Mouse (Mus musculus): Measurements from ENCODE around the gene Gprin1. TPM values are rescaled to one million over a fixed set of nuclear protein-coding genes. Genes with fewer than 3 reads are reported as not detected.
A peak's percentile ranks its signal among the peaks of the same experiment; 100 is the strongest.
"Not testable (repeated sequence)": the region's sequence is repeated elsewhere in the genome, so short reads cannot be mapped to it uniquely, and the experiment has no call there.

Gprin1 gene
- 0.15 and 0.20 TPM in 2 replicates for polyA plus RNA-seq (2015; fragmentation: Nextera tagmentation; extraction: Ambion mirVana)

- no peak within 1 kb of the TSS for H3K27ac ChIP-seq
- peaks cover 11% of the 10 kb centered on the region for H3K4me1 ChIP-seq
- no peaks in the 10 kb centered on the region for H3K9me3 ChIP-seq
- H3K4me2 ChIP-seq: peak within 1 kb of the TSS; percentile 94
- peak within 1 kb of the TSS; percentile 53 for H3K4me3 ChIP-seq
- ATAC-seq (ENCODE audit: insufficient number of reproducible peaks, low FRiP score, low TSS enrichment, low read depth): no peak
- H3K36me3 ChIP-seq: no peaks in the 10 kb centered on the region
- peaks cover 73% of the 10 kb centered on the region for H3K27me3 ChIP-seq
- WGBS: 3% methylated on average over 28 of the region's 29 CpGs
- no peak within 1 kb of the TSS for H3K9ac ChIP-seq
Measured at GRCm38 (mm10) chr13:54749864-54750411, at the start of gene Gprin1. TSS of gene Gprin1 (minus strand) at chr13:54749874.

- Histone ChIP-seq H3K27me3 (peaks cover 26% of the 10 kb centered on the region), H3K9ac (no peak overlapping the region), H3K36me3 (no peaks in the 10 kb centered on the region), H3K9me3 (no peaks in the 10 kb centered on the region), H3K4me2 (no peak overlapping the region), H3K4me1 (no peaks in the 10 kb centered on the region), H3K4me3 (no peak overlapping the region), H3K27ac (no peak overlapping the region)
- no peak for ATAC-seq (ENCODE audit: insufficient number of reproducible peaks, low FRiP score, low TSS enrichment, low read depth)
- WGBS: 77% methylated on average over 10 of the region's 10 CpGs
Measured at GRCm38 (mm10) chr13:54798740-54799139, 49.1 kb upstream of the Gprin1 start.

GRCm38 (mm10) chr13:54797861-54798643 is 48.4 kb upstream of the Gprin1 start:
- no peaks in the 10 kb centered on the region for H3K9me3 ChIP-seq
- H3K27ac ChIP-seq: no peak overlapping the region
- H3K4me1 ChIP-seq: no peaks in the 10 kb centered on the region
- WGBS: 75% methylated on average over 16 of the region's 16 CpGs
- no peak overlapping the region for H3K4me2 ChIP-seq
- H3K4me3 ChIP-seq: no peak overlapping the region
- ATAC-seq (ENCODE audit: insufficient number of reproducible peaks, low FRiP score, low TSS enrichment, low read depth): no peak
- peaks cover 26% of the 10 kb centered on the region for H3K27me3 ChIP-seq
- no peaks in the 10 kb centered on the region for H3K36me3 ChIP-seq
- no peak overlapping the region for H3K9ac ChIP-seq

GRCm38 (mm10) chr13:54797356-54797755 is 47.7 kb upstream of the Gprin1 start:
- no peak for ATAC-seq (ENCODE audit: insufficient number of reproducible peaks, low FRiP score, low TSS enrichment, low read depth)
- no peaks in the 10 kb centered on the region for H3K36me3 ChIP-seq

GRCm38 (mm10) chr13:54794843-54795242 is 45.2 kb upstream of the Gprin1 start:
- no peaks in the 10 kb centered on the region for H3K9me3 ChIP-seq
- no peak overlapping the region for H3K4me3 ChIP-seq
- no peak overlapping the region for H3K27ac ChIP-seq
- no peaks in the 10 kb centered on the region for H3K36me3 ChIP-seq
- no peak for ATAC-seq (ENCODE audit: insufficient number of reproducible peaks, low FRiP score, low TSS enrichment, low read depth)
- no peak overlapping the region for H3K4me2 ChIP-seq
- peaks cover 2% of the 10 kb centered on the region for H3K4me1 ChIP-seq
- no peak overlapping the region for H3K9ac ChIP-seq
- WGBS: 47% methylated on average over 5 of the region's 5 CpGs
- H3K27me3 ChIP-seq: peaks cover 57% of the 10 kb centered on the region

More at GRCm38 (mm10) chr13:54797356-54797755, 47.7 kb upstream of the Gprin1 start:
- H3K4me3 ChIP-seq: no peak overlapping the region
- H3K4me1 ChIP-seq: no peaks in the 10 kb centered on the region
- no peak overlapping the region for H3K4me2 ChIP-seq
- H3K27me3 ChIP-seq: peaks cover 33% of the 10 kb centered on the region
- no peaks in the 10 kb centered on the region for H3K9me3 ChIP-seq
- H3K9ac ChIP-seq: no peak overlapping the region
- H3K27ac ChIP-seq: no peak overlapping the region
- WGBS: 35% methylated on average over 4 of the region's 4 CpGs

GRCm38 (mm10) chr13:54794002-54794577 is 44.4 kb upstream of the Gprin1 start:
- no peaks in the 10 kb centered on the region for H3K9me3 ChIP-seq
- H3K9ac ChIP-seq: no peak overlapping the region
- H3K36me3 ChIP-seq: no peaks in the 10 kb centered on the region
- H3K4me2 ChIP-seq: no peak overlapping the region
- H3K4me1 ChIP-seq: peaks cover 9% of the 10 kb centered on the region
- no peak for ATAC-seq (ENCODE audit: insufficient number of reproducible peaks, low FRiP score, low TSS enrichment, low read depth)
- WGBS: 66% methylated on average over 16 of the region's 16 CpGs
- peaks cover 59% of the 10 kb centered on the region for H3K27me3 ChIP-seq
- no peak overlapping the region for H3K4me3 ChIP-seq
- no peak overlapping the region for H3K27ac ChIP-seq

GRCm38 (mm10) chr13:54792259-54793230 is 42.9 kb upstream of the Gprin1 start:
- ATAC-seq (ENCODE audit: insufficient number of reproducible peaks, low FRiP score, low TSS enrichment, low read depth): no peak
- Histone ChIP-seq H3K4me1 (peaks cover 13% of the 10 kb centered on the region), H3K9ac (no peak overlapping the region), H3K36me3 (no peaks in the 10 kb centered on the region), H3K27ac (no peak overlapping the region), H3K4me3 (no peak overlapping the region), H3K9me3 (no peaks in the 10 kb centered on the region), H3K27me3 (peaks cover 49% of the 10 kb centered on the region), H3K4me2 (no peak overlapping the region)
- WGBS: 16% methylated on average over 21 of the region's 21 CpGs

GRCm38 (mm10) chr13:54789561-54790397 is 40.1 kb upstream of the Gprin1 start:
- ATAC-seq (ENCODE audit: insufficient number of reproducible peaks, low FRiP score, low TSS enrichment, low read depth): 0 out of 2 replicates have a peak, but pooled peaks have one; percentile 5
- Histone ChIP-seq H3K4me2 (peak overlapping the region; percentile 93), H3K4me3 (peak overlapping the region; percentile 51), H3K27me3 (peaks cover 47% of the 10 kb centered on the region), H3K4me1 (peaks cover 13% of the 10 kb centered on the region), H3K9ac (0 out of 2 replicates have a peak overlapping the region, but pooled peaks have one; percentile 18), H3K9me3 (no peaks in the 10 kb centered on the region), H3K27ac (no peak overlapping the region), H3K36me3 (no peaks in the 10 kb centered on the region)
- 1% methylated on average over 38 of the region's 38 CpGs for WGBS

GRCm38 (mm10) chr13:54788740-54789560 is 39.3 kb upstream of the Gprin1 start, which contains the start of gene Tspan17:
TSS of gene Tspan17 (plus strand) at chr13:54789377.
- WGBS: 2% methylated on average over 45 of the region's 49 CpGs
- H3K27me3 ChIP-seq: peaks cover 41% of the 10 kb centered on the region

GRCm38 (mm10) chr13:54787591-54787990 is 37.9 kb upstream of the Gprin1 start:
- not testable (repeated sequence) for H3K27ac ChIP-seq
- WGBS: 41% methylated on average over 2 of the region's 2 CpGs

More at GRCm38 (mm10) chr13:54788740-54789560, 39.3 kb upstream of the Gprin1 start, which contains the start of gene Tspan17:
- peak; percentile 64 for ATAC-seq (ENCODE audit: insufficient number of reproducible peaks, low FRiP score, low TSS enrichment, low read depth)
- Histone ChIP-seq H3K9ac (0 out of 2 replicates have a peak within 1 kb of the TSS, but pooled peaks have one; percentile 18), H3K36me3 (no peaks in the 10 kb centered on the region), H3K27ac (no peak within 1 kb of the TSS), H3K9me3 (no peaks in the 10 kb centered on the region), H3K4me1 (peaks cover 13% of the 10 kb centered on the region), H3K4me3 (peak within 1 kb of the TSS; percentile 51), H3K4me2 (peak within 1 kb of the TSS; percentile 93)

More at GRCm38 (mm10) chr13:54787591-54787990, 37.9 kb upstream of the Gprin1 start:
- not testable (repeated sequence) for H3K9me3 ChIP-seq; H3K4me2 ChIP-seq; H3K4me3 ChIP-seq; ATAC-seq (ENCODE audit: insufficient number of reproducible peaks, low FRiP score, low TSS enrichment, low read depth); H3K36me3 ChIP-seq; H3K9ac ChIP-seq
- Histone ChIP-seq H3K4me1 (peaks cover 13% of the 10 kb centered on the region), H3K27me3 (peaks cover 37% of the 10 kb centered on the region)
